Mouse (Mus musculus) retina, postnatal 1 day (tissue): ENCODE measurements around the gene Sfxn5.

Experiments used
- DNase-seq: peaks from one replicate; pipeline ENCODE4 v3.0.0-alpha.2; 2012

Sfxn5 gene

DNA sequence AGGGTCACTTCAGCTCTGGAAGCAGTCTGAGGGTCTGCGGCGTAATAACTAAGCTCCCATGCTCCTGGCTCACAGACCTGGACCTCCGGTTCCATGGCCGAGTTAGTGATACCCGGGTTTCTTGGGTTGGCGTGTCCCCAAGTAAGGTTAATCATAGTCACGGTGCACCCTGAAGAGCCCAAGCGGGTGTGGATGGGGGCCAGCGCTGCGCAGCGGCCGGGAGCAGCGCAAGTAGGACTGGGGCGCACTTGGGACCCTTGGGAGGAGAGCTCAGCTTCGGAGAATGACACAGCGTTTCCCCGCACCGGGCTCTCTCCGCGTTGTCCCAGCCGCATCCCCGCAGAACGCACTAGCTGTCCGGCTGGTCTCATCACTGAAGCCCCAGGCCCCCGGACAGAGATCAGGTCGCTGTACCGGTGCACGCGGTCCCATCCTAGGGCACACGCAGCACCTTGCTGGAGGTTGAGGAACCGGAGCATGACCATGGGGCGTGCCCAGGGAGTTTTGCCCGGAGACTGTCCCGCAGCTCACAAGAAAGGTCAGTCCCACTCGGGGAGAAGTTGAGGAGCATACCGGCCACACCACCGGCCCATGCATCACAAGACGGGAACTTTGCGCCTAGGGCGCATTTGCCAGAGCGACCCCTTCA lies 747 bp downstream of the Sfxn5 start:
- no peak for DNase-seq

DNA sequence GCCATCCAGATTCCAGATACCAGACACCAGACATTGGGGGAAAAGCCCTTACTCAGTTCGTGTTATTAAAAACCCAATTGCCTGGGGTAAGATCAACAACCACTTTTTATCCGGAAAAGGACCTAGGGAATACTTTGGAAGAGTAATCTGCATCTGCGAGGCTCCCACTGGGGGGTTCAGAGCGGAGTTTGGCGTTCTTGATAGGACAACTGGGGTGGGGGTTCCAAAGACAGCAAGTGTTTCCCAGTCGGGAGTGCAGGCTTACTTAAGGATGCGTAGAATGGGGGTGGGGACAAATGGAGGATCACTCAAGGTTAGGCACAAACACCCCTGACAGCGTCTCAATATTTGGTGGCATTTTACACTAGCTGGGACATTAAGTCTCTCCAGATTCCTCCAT lies 1.5 kb downstream of the Sfxn5 start:
- DNase-seq, result no peak

DNA sequence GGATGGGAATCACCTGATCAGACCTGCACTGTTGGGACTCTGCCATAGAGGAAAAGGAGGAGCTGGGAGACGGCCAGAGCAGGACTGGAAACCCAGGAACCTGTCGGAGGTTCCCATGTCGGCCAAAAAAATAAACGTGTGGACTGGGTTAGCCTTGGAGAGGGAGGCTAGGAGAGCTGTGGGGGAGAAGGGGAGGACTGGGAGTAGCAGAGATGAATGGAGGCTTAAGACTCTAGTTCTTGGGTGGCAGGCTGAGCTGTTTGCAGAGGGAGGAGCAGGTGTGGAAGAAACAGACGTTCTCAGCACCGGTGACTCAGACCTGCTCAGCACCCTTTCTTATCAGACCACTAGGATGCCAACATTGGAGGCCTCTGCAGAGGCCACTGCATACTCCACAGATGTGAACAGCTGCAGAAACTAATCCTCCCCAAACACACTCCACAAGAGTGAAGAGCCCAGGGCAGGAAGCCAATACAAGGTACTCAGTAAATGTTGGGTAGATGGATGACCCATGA lies 1.9 kb downstream of the Sfxn5 start:
- no peak for DNase-seq

DNA sequence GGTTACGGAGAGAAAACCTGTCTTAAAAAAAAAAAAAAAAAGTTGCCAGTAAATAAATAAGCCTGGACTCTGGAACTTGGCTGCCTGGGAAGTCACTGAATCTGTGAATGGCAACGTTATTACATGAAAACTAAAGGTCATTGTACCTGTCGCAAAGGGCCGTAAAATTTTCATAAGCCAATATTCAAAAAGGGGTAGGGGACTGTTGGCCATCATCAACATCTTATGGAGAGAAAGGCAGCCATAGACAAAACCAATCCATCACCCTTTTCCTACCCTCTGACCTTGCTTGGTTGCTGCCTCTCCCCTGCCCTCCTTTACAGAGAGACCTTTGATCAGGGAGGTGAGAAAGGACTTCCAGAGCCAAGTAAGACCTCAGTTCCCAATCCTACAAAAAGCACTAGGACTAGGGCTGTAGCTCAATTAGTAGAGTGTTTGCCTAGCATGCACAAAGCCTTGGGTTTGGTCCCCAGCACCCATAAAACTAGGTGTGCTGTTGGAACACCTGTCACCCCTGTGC lies 3.5 kb downstream of the Sfxn5 start:
- no peak for DNase-seq

DNA sequence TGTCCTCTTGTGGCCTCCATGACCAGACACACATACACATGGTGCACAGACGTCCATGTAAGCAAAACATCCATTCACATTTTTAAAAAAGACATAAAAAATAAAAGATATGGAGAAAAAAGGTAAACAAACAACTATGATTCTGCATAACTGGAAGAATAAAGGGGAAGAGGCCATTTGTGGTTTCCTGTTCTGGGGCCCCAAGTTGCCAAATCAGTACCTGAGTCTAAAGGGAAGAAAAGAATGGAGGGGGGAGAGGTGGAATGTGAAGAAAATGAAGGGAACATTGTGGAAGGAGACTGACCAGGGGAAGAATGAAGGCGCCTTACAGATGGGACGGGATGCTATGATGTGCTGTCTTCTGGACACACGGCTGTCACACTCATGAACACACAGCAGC lies 6.7 kb downstream of the Sfxn5 start:
- no peak for DNase-seq

DNA sequence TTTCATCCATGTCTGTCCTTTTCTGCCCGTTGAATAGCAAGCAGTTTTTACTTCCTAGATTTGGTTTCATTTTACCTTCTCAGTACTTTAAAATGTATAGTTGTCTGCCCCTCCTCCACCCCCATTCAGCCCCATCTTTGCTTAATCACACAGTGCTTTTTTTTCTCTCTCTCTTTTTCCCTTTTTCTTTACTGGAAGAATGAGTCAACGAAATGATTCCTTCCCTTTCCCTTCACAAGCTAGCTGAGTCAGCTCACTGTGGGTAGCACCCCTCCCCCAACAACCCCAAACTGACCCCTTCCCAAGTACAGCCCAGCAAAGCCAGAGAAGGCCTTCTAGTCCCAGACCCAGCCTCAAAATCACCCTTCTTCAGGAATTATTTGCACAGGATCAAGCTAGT lies 8.1 kb downstream of the Sfxn5 start:
- no peak for DNase-seq

DNA sequence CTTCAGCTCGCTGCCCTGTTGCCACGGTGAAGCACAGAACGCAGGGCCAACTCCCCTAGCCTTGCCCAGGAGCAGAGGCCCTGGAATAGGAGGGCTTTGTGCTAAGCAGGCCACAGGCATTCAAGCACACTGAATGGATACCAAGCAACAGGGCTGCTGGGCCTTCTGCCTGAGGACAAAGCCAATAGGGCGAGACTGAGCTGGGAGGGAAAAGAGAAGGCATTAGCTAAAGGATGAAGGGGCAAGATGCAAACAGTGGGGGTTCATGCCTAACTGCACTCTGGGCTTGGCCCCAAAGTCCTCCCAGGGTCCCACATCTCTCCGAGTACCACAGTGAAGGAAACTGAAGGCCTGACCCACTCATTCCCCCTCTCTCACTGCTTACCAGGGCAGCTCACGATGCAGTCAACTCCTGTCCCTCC lies 12.8 kb downstream of the Sfxn5 start:
- peak; percentile 71 for DNase-seq

DNA sequence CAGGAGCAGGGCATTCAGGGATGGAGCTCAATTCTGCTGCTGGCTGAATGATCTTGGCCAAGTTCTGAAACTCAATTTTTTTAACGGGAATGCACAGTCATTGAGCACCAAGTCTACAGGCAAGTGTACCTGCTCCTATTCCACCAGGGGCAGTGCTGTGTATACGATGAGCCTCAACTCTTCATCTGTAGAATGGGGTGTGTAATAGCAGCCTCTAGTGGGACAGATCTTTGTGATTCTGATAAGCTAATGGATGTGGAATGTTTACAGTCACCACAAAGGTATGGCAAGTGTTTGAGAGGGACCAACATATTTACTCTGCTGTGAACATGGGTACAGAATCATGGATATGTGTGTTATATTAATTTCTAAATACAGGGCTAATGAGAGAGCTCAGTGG lies 17.0 kb downstream of the Sfxn5 start:
- no peak for DNase-seq

DNA sequence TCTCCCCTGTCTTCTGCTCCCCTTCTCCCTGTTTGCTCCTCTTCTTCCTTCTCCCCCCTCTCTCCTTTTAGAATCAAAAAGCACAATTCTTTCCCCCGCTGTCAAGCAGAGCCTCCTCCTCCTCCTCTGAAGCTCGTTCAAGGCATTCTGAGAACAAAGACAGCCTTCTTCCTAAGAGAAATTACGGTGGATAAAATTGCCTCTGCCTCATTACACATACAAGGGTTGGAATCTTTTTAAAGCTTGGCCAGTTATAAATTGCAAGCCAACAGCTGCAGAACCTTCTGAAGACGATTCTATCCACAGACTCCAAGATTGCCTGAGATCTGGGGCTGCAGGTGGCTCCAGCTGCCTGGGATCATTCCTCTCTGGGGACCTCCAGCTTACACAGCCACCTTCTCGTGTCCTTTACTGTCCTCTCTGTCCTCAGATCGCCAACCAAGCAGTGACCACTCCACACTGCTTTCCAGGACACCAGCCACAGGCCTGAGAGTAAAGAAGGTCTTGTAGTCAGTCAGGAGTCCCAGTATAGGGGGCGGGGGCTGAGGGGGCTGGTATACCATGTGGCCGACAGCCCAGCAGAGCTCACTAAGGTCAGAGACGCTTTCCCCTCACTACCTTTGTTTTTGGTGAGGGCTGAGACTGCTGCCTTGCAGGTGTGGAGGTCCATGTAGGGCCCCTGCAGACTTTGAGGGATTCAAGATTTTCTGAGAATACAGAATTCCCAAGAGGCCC lies 19.0 kb downstream of the Sfxn5 start:
- peak; percentile 27 for DNase-seq

DNA sequence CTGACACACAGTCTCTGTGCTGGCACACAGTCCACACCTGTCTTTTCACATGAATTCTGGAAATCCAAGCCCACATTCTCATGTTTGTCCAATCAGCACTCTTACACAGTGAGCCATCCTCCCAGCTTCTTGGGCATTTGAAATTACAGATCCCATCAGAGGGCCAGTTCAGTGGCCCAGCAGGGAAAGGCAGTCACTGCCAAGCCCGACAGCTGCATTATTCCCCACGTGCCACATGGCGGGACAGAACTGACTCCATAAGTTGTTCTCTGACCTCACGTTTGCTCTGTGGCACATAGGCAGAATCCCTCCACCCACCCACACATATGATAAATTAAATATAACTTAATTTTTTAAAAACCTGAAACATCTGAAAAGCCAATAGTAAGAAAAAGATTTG lies 25.3 kb downstream of the Sfxn5 start:
- no peak for DNase-seq

DNA sequence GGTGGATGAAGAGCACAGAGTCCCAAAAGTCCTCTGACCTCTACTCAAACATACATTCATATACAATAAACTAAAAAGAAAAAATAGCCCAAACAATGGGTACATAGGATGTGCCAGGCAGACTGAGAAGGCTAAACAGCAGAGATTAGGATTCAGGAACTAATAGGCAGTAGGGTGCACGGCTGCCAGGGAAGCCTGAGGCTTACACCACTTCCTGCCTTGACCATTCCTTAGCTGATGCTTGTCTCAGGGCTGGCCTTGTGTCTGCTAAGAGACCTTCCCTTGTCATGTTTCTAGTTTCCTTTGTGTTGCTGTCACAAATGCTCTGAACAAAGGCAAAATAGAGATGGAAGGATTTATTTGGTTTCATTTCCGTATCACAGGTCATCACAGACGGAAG lies 26.8 kb downstream of the Sfxn5 start:
- no peak for DNase-seq

DNA sequence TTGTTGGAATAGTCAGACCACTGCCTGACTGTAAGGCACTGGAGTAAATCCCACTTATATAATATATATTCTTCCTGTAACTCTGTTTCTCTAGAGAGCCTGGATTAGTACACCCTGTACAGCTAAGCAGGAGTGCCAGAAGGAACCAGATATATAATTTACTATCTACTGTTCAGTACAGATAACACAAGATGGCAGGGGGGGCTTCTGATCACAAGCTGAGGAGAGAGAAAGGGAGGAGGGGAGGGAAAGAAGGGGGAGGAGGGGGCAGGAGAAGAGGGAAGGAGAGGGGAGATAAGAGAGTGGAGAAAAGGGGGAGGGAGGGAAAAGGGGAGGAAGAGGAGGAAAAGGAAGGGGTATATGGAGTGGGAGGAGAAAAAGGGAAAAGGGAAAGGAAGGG lies 27.4 kb downstream of the Sfxn5 start:
- no peak for DNase-seq

DNA sequence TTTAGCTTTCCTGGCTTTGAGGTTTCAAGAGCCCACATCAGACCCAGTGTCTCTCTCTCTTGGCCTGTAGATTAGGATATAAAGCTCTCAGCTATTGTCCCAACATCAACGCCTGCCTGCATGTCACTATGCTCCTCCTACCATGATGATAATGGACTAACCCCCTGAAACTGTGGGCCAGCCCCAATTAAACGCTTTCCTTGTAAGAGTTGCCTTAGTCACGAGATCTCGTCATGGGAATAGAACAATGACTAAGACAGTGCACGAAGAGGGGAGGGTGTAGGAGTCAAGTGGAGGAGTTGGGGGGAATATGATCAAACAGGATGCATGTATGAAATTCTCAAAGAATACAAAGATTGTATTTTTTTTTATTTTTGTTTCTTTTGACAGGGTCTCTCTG lies 28.3 kb downstream of the Sfxn5 start:
- DNase-seq, result no peak

DNA sequence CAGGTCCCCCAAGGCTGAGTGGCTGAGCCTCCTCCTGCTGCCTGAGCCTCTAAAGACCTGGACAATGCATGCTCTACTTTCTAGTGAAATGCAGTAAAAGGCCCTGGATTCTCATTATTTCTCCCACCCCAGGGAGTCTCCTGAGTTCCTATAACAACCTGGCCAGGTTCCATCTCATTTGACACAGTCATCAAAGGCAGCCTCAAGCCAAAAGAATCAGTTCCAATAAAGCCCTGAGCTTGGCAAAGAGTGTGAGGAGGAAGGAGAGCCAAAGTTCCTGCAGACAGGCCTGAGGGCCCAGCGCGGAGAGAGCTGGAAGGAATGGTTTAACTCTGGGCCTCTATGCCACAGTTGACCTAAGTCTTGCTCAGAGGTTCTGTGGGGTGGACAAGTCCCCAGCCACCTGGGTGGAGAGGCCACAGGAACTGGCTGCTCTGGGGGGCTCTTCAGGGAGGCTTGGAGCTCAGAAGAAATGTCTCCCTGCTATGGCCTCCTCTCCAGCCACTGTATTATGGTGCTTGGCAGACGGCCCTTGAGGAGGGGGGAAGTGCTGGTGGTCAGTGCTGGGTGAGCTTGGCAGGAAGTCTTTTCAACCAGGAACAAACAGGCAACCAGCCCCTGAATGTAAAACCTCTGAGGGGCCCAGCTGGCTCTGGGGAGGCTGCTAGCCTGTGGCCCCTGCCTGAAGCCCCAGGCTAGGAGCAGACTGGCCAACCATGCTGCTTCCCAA lies 30.7 kb downstream of the Sfxn5 start:
- peak; percentile 10 for DNase-seq

DNA sequence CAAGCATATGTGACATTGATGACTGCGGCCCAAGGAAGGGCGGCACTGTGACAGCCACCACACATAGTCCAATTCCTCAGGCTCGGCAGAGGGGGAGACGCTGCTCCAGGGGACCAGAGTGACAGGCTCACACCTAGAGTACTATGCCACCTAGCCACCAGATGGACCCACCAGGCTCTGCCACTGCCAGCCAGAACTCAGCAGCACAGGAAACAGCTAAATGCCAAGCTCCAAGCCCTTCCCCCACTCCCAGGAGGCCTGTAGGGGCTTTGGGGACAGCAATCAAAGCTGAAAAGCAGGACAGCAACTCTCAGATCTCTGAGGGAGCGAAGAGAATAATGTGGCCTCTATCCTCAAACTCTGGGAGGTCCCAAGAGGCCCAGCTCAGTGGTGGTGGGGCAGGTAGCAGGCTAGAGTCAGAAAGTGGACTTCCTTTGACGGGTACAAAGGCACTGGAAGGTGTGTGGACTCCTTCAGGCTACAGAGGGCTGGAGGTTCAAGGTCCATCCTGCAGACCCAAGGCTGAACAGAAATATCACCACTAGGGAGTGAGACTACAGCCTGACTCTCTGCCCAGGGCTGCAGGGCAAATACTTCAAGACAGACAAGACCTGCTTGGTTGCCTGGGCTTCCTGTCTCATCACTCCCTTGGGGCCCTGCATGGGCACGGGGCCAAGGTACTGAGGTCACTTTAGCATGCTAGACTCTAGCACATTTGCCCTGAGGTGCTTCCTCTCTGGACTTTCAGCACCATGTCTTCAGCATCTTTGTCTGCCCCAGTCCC lies 37.6 kb downstream of the Sfxn5 start:
- DNase-seq, result peak; percentile 26

DNA sequence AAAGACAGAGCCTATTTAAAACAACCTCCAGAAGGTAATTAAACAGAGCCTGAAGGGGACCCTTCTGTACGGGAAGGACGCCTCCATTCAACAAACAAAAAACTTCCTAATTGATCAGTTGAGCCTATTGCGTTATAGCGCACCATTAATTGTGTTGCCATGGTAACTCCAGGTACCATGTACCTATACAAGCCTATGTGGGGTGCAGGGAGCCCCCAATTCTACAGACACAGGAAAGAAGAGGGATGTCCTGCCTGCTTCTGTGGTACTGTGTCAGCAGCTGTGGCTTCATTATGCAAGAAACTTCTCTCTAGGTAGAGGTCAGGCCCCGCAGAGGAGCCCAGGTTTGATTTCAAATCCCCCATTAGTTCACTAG lies 39.2 kb downstream of the Sfxn5 start:
- no peak for DNase-seq

DNA sequence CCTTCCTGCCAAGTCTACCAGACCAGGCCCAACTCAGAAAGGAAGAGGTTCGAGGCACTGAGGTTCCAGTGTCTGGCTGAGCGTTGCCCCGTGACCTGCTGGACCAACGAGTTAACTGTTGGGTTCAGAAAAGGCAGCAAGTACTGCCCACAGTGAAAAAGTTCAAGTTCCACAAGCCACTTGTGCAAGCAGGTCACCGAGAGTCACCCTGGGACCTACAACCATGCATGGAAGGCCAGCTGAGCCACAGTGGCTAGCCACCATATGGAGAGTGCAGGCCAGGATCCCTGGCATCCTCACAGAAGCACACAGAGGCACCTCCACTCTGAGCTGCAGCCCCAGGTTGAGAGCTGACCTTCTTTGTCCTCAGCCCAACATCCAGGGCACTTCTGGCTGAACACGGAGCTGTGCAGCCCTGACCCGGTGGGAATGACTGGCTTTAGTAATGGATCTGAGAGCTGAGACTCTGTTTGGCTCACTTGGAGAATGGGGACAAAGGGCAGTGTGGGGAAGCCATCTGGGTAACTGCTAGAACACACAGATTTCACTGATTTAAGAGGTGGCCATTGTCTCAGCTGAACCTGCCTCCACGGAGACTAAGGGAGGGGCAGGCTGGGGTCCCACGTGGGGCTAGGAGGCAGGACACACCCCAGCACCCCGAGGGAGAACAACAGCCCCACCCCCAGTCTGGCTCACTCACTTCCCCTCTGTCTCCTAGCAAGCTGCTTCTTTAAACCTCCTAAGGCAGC lies 39.8 kb downstream of the Sfxn5 start:
- peak; percentile 17 for DNase-seq

DNA sequence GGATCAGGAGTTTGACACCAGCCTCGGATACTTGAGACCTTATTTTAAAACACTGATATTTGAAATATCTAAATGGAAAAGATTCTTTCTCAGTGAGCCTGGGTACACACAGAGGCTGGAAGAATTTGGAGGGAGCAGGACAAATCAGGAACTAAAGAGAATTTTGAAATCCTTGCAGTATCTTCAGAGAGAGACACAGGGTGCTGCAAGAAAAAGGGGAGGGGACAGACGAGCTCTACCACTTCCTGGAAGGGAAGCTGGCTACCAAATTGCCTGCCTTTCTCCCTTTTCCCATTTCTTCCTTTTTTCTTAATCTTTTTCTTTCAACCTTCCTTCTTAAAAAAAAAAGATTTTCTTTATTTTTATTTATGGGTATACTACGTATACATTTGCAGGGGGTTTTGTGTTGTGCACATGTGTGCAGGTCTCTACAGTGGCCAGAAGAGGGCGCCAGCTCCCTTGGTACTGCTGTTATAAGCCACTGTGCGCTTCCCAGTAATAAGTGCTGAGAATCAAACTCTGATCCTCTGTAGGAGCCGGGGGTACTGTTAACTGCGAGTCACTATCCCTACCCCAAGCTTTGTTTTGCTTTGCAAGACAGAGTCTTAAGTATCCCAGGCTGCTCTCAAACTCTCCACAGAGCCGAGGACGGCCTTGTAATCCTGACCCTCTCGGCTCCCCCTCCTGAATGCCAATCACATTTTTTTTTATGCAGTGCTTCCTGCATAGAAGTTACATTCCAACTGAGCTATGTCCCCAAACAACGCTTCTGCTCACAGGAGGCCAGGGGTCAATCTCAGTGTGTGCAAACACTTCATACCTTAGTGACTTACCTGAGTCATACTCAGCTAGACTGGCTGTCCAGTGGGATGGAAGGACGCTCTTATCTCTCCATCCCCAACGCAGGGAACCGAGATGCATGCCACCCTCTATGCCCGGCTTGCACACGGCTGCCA lies 42.1 kb downstream of the Sfxn5 start:
- no peak for DNase-seq

DNA sequence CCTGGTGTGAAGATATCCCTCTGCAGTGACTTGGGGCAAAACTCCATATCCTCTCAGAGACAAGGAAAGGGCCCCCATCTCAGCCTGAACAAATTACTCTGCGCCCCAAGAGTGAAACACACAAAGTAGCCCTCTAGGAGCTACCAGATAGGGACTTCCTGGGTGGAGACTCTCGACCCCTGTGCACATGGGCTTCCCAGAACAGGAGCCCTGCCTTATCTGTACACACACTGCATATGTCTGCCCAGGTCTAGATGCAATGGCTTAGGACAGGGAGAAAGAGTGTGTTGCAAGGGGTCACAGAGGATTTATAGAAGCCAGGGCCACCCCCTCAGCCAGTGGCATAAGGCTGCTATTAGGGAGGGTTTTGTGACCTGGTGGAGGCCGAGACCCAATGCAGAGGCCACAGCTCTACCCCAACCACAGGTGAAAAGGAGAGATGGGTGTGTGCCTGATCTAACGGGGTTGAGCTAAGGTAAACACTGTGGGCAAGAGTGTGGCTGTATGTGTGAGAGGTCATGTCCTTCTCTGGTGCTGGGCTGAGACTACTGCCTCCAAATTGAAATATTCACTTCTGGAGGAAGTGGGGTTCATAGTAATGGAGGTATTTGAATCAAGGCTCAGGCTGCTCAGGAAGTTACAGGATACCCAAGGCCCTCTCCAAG lies 44.9 kb downstream of the Sfxn5 start:
- no peak for DNase-seq

DNA sequence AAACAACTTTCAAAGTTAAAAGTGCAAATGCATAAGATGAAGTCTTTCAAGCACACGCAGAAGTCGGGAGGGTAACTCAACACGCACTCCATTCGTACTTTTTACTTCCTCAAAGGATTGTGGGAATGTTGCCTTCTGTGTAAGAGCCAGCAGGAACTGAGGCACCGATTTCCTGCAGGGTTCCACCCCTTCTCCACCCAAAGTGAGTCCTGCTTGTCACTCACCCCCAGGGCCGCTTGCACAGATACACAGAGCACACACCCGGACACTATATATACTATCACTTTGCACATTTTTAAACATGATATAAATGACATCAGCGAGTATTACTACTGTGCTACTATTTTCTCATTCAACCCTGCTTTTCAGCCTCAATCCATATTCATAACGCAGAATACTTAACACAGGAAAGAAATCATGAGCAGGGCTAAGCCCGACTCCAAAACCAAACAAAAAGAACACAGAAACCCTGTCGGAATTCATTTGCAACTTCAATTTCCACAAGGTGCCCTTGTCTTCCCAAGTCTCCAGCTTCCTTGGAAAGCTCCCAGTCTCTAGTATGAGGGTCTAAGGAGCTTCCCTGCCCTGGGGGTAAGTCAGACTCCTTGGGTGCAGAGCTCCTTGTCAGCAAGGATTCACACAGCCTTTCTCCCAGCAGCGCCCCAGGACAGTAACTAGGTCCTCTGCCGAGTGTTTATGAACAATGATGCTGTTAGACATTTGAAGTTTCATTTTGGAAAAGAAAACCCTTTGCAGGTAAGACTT lies 46.8 kb downstream of the Sfxn5 start:
- DNase-seq, result no peak
